ENCODE assay signal across 7 mouse cellular contexts in genomic region chr5:34168950-34169891, GRCm38 (mm10). TPM values are rescaled to one million over a fixed set of nuclear protein-coding genes. Genes with fewer than 3 reads are reported as not detected.
DNase-seq lines count a peak whose midpoint lies in the region; ATAC-seq lines count a peak whose summit lies in the region.

Poln (minus strand) TSS chr5:34169448.
Haus3 (minus strand) TSS chr5:34169527.

- no peaks in the 10 kb centered on the region for H3K9me3 ChIP-seq in intestine, embryonic 15.5 days
- H3K9me3 ChIP-seq in midbrain, embryonic 10.5 days (replicated peaks), result no peaks in the 10 kb centered on the region

- peak; percentile 99 for DNase-seq in adrenal gland, adult 2 months
- DNase-seq in embryo, embryonic 11.5 days (ENCODE audit: low read depth, low spot score), result peak; percentile 99
- DNase-seq in gastrocnemius, postnatal 36 days, result peak; percentile 93 to 95
- DNase-seq in left cerebral cortex, postnatal 25 days (ENCODE audit: low spot score in 2 of 2), result peak; percentile 95 to 99
- DNase-seq in midbrain, embryonic 10.5 days (ENCODE audit: low spot score), result peak; percentile 99
- DNase-seq in right cerebral cortex, postnatal 4 days, result peak; percentile 96

- under 1% methylated on average over 57 of the region's 57 CpGs for WGBS in intestine, embryonic 15.5 days
- under 1% methylated on average over 57 of the region's 57 CpGs for WGBS in midbrain, embryonic 10.5 days

- peak within 1 kb of the TSS; percentile 77 for H3K9ac ChIP-seq in intestine, embryonic 15.5 days

- no peaks in the 10 kb centered on the region for H3K4me1 ChIP-seq in intestine, embryonic 15.5 days (replicated peaks)
- H3K4me1 ChIP-seq in midbrain, embryonic 10.5 days, result peaks cover 44% of the 10 kb centered on the region

- no peaks in the 10 kb centered on the region for H3K36me3 ChIP-seq in intestine, embryonic 15.5 days
- peaks cover 18% of the 10 kb centered on the region for H3K36me3 ChIP-seq in midbrain, embryonic 10.5 days

- H3K4me2 ChIP-seq in intestine, embryonic 15.5 days (replicated peaks), result peak within 1 kb of the TSS; percentile 71

- H3K27me3 ChIP-seq in intestine, embryonic 15.5 days (replicated peaks), result no peaks in the 10 kb centered on the region
- H3K27me3 ChIP-seq in midbrain, embryonic 10.5 days (ENCODE audit: low read depth, poor library complexity, severe bottlenecking), result no peaks in the 10 kb centered on the region

- ATAC-seq in intestine, embryonic 15.5 days, result peak; percentile 100

- intact Hi-C loops in gastrocnemius, postnatal 36 days (cut with DNase I), result no loop called here
- intact Hi-C loops in left cerebral cortex, postnatal 25 days (cut with DNase I), result loop anchor here (2.0 kb wide), 1 partner anchor 18 kb away; the partner anchor contains the start of gene Mxd4

- peak within 1 kb of the TSS; percentile 62 for H3K4me3 ChIP-seq in intestine, embryonic 15.5 days (replicated peaks)
- H3K4me3 ChIP-seq in midbrain, embryonic 10.5 days, result peak within 1 kb of the TSS; percentile 82

- H3K27ac ChIP-seq in intestine, embryonic 15.5 days, result peak within 1 kb of the TSS; percentile 87
- H3K27ac ChIP-seq in midbrain, embryonic 10.5 days (replicated peaks), result peak within 1 kb of the TSS; percentile 94

RNA-seq across cellular contexts. Expression of gene Poln, which starts in this region (rescaled TPM):
- 10 to 100 TPM in 1 of 2 experiments, 1 to 10 TPM in 1; 7.0 to 12.3 TPM for total RNA-seq in adrenal gland, adult 2 months (2021)
- 3.2 and 3.9 TPM in 2 replicates for polyA plus RNA-seq in adrenal gland, adult 2 months (2012; rRNA removed)
- total RNA-seq in gastrocnemius, postnatal 36 days (2021), result 1 to 10 TPM in 1 of 2 experiments, under 1 TPM in 1; 0.59 to 1.6 TPM
- polyA plus RNA-seq in intestine, embryonic 15.5 days (2015; fragmentation: Nextera tagmentation; extraction: Ambion mirVana), result 0.51 and 0.84 TPM in 2 replicates
- 1 to 10 TPM; 1.7 to 1.8 TPM for total RNA-seq in left cerebral cortex, postnatal 25 days (2021)
- 0.66 and 1.2 TPM in 2 replicates for polyA plus RNA-seq in midbrain, embryonic 10.5 days (2016; fragmentation: Nextera tagmentation; extraction: Ambion mirVana)

RNA-seq across cellular contexts. Expression of gene Haus3, which starts in this region (rescaled TPM):
- total RNA-seq in adrenal gland, adult 2 months (2021), result 1 to 10 TPM; 7.2 to 8.4 TPM
- 0.11 and 0.33 TPM in 2 replicates for polyA plus RNA-seq in adrenal gland, adult 2 months (2012; rRNA removed)
- 1 to 10 TPM; 2.7 to 3.6 TPM for total RNA-seq in gastrocnemius, postnatal 36 days (2021)
- 30.1 and 34.4 TPM in 2 replicates for polyA plus RNA-seq in intestine, embryonic 15.5 days (2015; fragmentation: Nextera tagmentation; extraction: Ambion mirVana)
- 1 to 10 TPM; 6.1 to 7.7 TPM for total RNA-seq in left cerebral cortex, postnatal 25 days (2021)
- polyA plus RNA-seq in midbrain, embryonic 10.5 days (2016; fragmentation: Nextera tagmentation; extraction: Ambion mirVana), result 46.5 and 52.2 TPM in 2 replicates

Comparison
In these comparisons a context has a peak if more than half of its experiments do, and no peak if none do; other contexts are left out.
1. Peak in every context shown above with its lines: DNase-seq, ATAC-seq, H3K4me3 ChIP-seq and H3K27ac ChIP-seq.
2. RNA of gene Haus3 (polyA plus RNA-seq): 46.5 to 52.2 TPM in midbrain, embryonic 10.5 days and 30.1 to 34.4 TPM in intestine, embryonic 15.5 days; 0.11 to 0.33 TPM in adrenal gland, adult 2 months; every median in the first group is over 10 times any median in the second.